ENCODE assay signal across 25 mouse cellular contexts in genomic region chr9:97414876-97415668, GRCm38 (mm10). TPM values are rescaled to one million over a fixed set of nuclear protein-coding genes. Genes with fewer than 3 reads are reported as not detected.
DNase-seq lines count a peak whose midpoint lies in the region; ATAC-seq and TF ChIP-seq lines count a peak whose summit lies in the region.
"Had no signal": no experiment of that assay in that cellular context is flagged by ENCODE, and none has a peak within 500 bp of the region (broad histone marks: within the 10 kb centered on the region; RNA-seq: fewer than 3 reads in every experiment).

No protein-coding gene starts in this region.

- H3K27ac ChIP-seq in forebrain, postnatal 0 days (ENCODE audit: low read depth, low read length), result no peak overlapping the region; the same call in 1 of the 2 replicates
- no peak overlapping the region for H3K27ac ChIP-seq in forebrain, embryonic 12.5 days
- H3K27ac ChIP-seq: embryonic facial prominence, embryonic 15.5 days; forebrain, embryonic 10.5 days; heart, adult 2 months; heart, embryonic 15.5 days; hindbrain, embryonic 13.5 days; hindbrain, postnatal 0 days had no signal

- H3K4me1 ChIP-seq in forebrain, postnatal 0 days (ENCODE audit: insufficient read depth), result no peaks in the 10 kb centered on the region
- no peaks in the 10 kb centered on the region for H3K4me1 ChIP-seq in forebrain, embryonic 12.5 days
- H3K4me1 ChIP-seq: embryonic facial prominence, embryonic 15.5 days; forebrain, embryonic 10.5 days; heart, embryonic 15.5 days; hindbrain, embryonic 13.5 days had no signal

- no peaks in the 10 kb centered on the region for H3K9me3 ChIP-seq in forebrain, postnatal 0 days (ENCODE audit: low read length)
- H3K9me3 ChIP-seq in forebrain, embryonic 12.5 days, result no peaks in the 10 kb centered on the region
- H3K9me3 ChIP-seq: embryonic facial prominence, embryonic 15.5 days; forebrain, embryonic 10.5 days; heart, embryonic 15.5 days; hindbrain, embryonic 13.5 days had no signal

- peak; percentile 50 for DNase-seq in forebrain, postnatal 0 days
- DNase-seq in layer of hippocampus, postnatal 14 days (ENCODE audit: low spot score in 2 of 2), result peak; percentile 23 to 54
- DNase-seq in layer of hippocampus, postnatal 10 days (ENCODE audit: low spot score in 2 of 2), result no peak
- peak; percentile 24 for DNase-seq in brain, adult 2 months (ENCODE audit: low read depth, low spot score)
- no peak for DNase-seq in adrenal gland, postnatal 36 days
- DNase-seq: adrenal gland, adult 8-10 months; cerebellum, adult 18-20 months; cerebellum, adult 9-11 months; cerebellum, postnatal 36 days; gastrocnemius, postnatal 14 days; heart, adult 2 months; heart, postnatal 14 days had no signal

- no peak for TF ChIP-seq CTCF in forebrain, postnatal 0 days (IDR thresholded peaks at IDR 0.05; ENCODE audit: low read depth)

- no peak overlapping the region for H3K9ac ChIP-seq in forebrain, postnatal 0 days
- H3K9ac ChIP-seq in forebrain, embryonic 12.5 days, result no peak overlapping the region
- H3K9ac ChIP-seq: embryonic facial prominence, embryonic 15.5 days; heart, embryonic 15.5 days; hindbrain, embryonic 13.5 days had no signal

- H3K27me3 ChIP-seq in forebrain, postnatal 0 days (ENCODE audit: insufficient read depth, low read length), result no peaks in the 10 kb centered on the region
- no peaks in the 10 kb centered on the region for H3K27me3 ChIP-seq in forebrain, embryonic 12.5 days
- H3K27me3 ChIP-seq: CH12.LX; embryonic facial prominence, embryonic 15.5 days; heart, embryonic 15.5 days; hindbrain, embryonic 13.5 days had no signal

- no peak overlapping the region for H3K4me3 ChIP-seq in forebrain, postnatal 0 days (ENCODE audit: low read depth, low read length)
- no peak overlapping the region for H3K4me3 ChIP-seq in forebrain, embryonic 12.5 days (replicated peaks)
- H3K4me3 ChIP-seq: embryonic facial prominence, embryonic 15.5 days; erythroblast, embryonic 14.5 days; forebrain, embryonic 10.5 days; heart, adult 2 months; heart, embryonic 15.5 days; hindbrain, embryonic 13.5 days had no signal

- 56% methylated on average over 6 of the region's 6 CpGs for WGBS in forebrain, postnatal 0 days
- WGBS in forebrain, embryonic 12.5 days, result 81% methylated on average over 6 of the region's 6 CpGs

- no peak overlapping the region for H3K4me2 ChIP-seq in forebrain, postnatal 0 days (ENCODE audit: low read depth)
- H3K4me2 ChIP-seq in forebrain, embryonic 12.5 days, result no peak overlapping the region
- H3K4me2 ChIP-seq: embryonic facial prominence, embryonic 15.5 days; heart, embryonic 11.5 days; heart, embryonic 15.5 days; hindbrain, embryonic 13.5 days had no signal

- ATAC-seq in forebrain, postnatal 0 days, result peak; percentile 71
- no peak for ATAC-seq in forebrain, embryonic 12.5 days (ENCODE audit: low FRiP score)
- ATAC-seq: hindbrain, postnatal 0 days had no signal

- H3K36me3 ChIP-seq in forebrain, postnatal 0 days (ENCODE audit: insufficient read depth), result no peaks in the 10 kb centered on the region
- H3K36me3 ChIP-seq in forebrain, embryonic 12.5 days (replicated peaks), result no peaks in the 10 kb centered on the region
- H3K36me3 ChIP-seq: embryonic facial prominence, embryonic 15.5 days; forebrain, embryonic 10.5 days; heart, embryonic 15.5 days; hindbrain, embryonic 13.5 days had no signal

RNA-seq across cellular contexts. Expression of gene Trim42, which starts 45.3 kb away (rescaled TPM):
- total RNA-seq in forebrain, postnatal 0 days (2014; rRNA removed), result 0.05 TPM in 1 of 2 replicates, not detected in the other
- not detected in 2 replicates for polyA plus RNA-seq in forebrain, postnatal 0 days (2015; fragmentation: Nextera tagmentation; extraction: Ambion mirVana)
- polyA plus RNA-seq in forebrain, embryonic 12.5 days (2016; fragmentation: Nextera tagmentation; extraction: Ambion mirVana), result not detected in 2 replicates
- under 1 TPM in 1 of 2 experiments, not detected in 1; 0.19 TPM for total RNA-seq in layer of hippocampus, postnatal 14 days (2021)
- total RNA-seq in layer of hippocampus, postnatal 10 days (2021), result not detected
- total RNA-seq in adrenal gland, postnatal 36 days (2021), result not detected
- total RNA-seq: adrenal gland, adult 8-10 months; adrenal gland, postnatal 4 days; CH12.LX; gastrocnemius, adult 18-20 months; gastrocnemius, postnatal 14 days; heart, adult 2 months; heart, postnatal 14 days; hematopoietic stem cell, adult 5-6 weeks; hindbrain, postnatal 0 days had no signal
- polyA plus RNA-seq: embryonic facial prominence, embryonic 15.5 days; erythroblast, embryonic 14.5 days; forebrain, embryonic 10.5 days; heart, adult 2 months; heart, embryonic 11.5 days; heart, embryonic 15.5 days; hindbrain, embryonic 13.5 days; hindbrain, postnatal 0 days; intestine, embryonic 14.5 days had no signal

Comparison
In these comparisons a context has a peak if more than half of its experiments do, and no peak if none do; other contexts are left out.
1. DNase-seq: peak in forebrain, postnatal 0 days (single experiment), layer of hippocampus, postnatal 14 days (2 of 2) and brain, adult 2 months (single experiment); none in layer of hippocampus, postnatal 10 days (0 of 2) and adrenal gland, postnatal 36 days (0 of 2).